Mouse (Mus musculus) liver, adult 2 months (tissue): ENCODE data around the gene Sycp3.

Source experiments
- CTCF ChIP-seq: fragments of 200-500 bp; IDR thresholded peaks from 2 replicates; pipeline ENCODE4 v1.5.1; 2011; ENCODE audit warnings: low read depth, low read length, control low read depth
- POLR2A ChIP-seq: fragments of 200-500 bp; IDR thresholded peaks from 2 replicates; pipeline ENCODE4 v1.6.1; 2011; ENCODE audit warnings: low read length, control low read depth; ENCODE audit not compliant: insufficient read depth; ENCODE audit errors: extremely low read depth

- no peak for TF ChIP-seq POLR2A
- TF ChIP-seq CTCF, result no peak
Measured at GRCm38 (mm10) chr10:88412290-88412995, 46.9 kb upstream of the Sycp3 start.
